Mouse (Mus musculus): ENCODE results near the gene Ttc29. TPM values are rescaled to one million over a fixed set of nuclear protein-coding genes. Genes with fewer than 3 reads are reported as not detected.
A peak's percentile ranks its signal among the peaks of the same experiment; 100 is the strongest.

Gene Ttc29
- polyA plus RNA-seq, 1 experiment: not detected

- H3K4me1 ChIP-seq (ENCODE audit: control insufficient read depth, insufficient read depth, insufficient read length, low read length): no peaks in the 10 kb centered on the region
- no peak overlapping the region for H3K4me3 ChIP-seq (ENCODE audit: insufficient read depth, low read depth, low read length)
- H3K27ac ChIP-seq (replicated peaks; ENCODE audit: low read depth, low read length): no peak overlapping the region
These were observed 94.0 kb downstream of the Ttc29 start for GRCm38 (mm10) chr8:78307131-78307530.

DNA sequence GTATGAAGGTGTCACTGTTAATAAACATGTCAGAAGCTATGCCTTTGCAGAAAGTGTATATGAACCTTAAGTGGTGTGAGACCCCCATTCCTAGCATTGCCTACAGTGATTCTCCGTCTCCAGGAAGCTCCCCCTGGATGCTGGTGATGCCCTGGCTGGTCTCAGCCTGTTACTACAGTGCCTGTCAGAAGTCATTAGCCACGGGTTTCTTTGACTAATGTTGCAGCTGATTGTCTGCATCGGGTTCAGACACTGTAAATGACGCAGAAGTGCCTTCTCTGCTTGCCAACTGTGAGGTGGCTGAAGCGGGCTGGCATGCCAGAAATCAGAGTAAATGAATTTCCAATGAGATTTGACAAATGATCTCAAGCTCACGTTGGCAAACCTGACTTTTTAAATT lies 96.4 kb downstream of the Ttc29 start:
- Histone ChIP-seq H3K4me3 (ENCODE audit: insufficient read depth, low read depth, low read length) (no peak overlapping the region), H3K27ac (replicated peaks; ENCODE audit: low read depth, low read length) (no peak overlapping the region), H3K4me1 (ENCODE audit: control insufficient read depth, insufficient read depth, insufficient read length, low read length) (no peaks in the 10 kb centered on the region)

- H3K4me1 ChIP-seq (ENCODE audit: control insufficient read depth, insufficient read depth, insufficient read length, low read length): no peaks in the 10 kb centered on the region
- H3K27ac ChIP-seq (replicated peaks; ENCODE audit: low read depth, low read length): no peak overlapping the region
- H3K4me3 ChIP-seq (ENCODE audit: insufficient read depth, low read depth, low read length): no peak overlapping the region
These were observed 102.5 kb downstream of the Ttc29 start for GRCm38 (mm10) chr8:78315576-78315975.

GRCm38 (mm10) chr8:78317666-78318065 lies 104.6 kb downstream of the Ttc29 start:
- Histone ChIP-seq H3K4me1 (ENCODE audit: control insufficient read depth, insufficient read depth, insufficient read length, low read length) (no peaks in the 10 kb centered on the region), H3K27ac (replicated peaks; ENCODE audit: low read depth, low read length) (no peak overlapping the region), H3K4me3 (ENCODE audit: insufficient read depth, low read depth, low read length) (no peak overlapping the region)

DNA sequence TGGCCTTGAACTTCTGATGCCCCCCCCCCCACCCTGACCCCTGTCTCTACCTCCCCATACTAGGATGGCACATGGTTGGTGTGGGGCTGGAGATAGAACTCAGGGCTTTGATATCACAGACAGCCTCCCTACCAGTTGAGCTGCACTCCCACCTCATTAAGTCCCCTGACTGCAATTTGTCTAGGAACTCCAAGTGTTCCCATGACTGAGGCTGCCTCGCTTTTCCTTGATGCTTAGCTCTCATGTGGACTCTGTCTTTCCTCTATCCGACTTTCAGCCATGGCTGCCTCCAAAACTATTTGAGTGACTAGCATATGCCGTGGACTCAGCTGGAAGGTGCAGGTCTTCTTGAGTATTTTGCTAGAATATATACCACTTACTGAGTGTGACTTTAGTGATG lies 110.3 kb downstream of the Ttc29 start:
- Histone ChIP-seq H3K4me3 (ENCODE audit: insufficient read depth, low read depth, low read length) (no peak overlapping the region), H3K27ac (replicated peaks; ENCODE audit: low read depth, low read length) (no peak overlapping the region), H3K4me1 (ENCODE audit: control insufficient read depth, insufficient read depth, insufficient read length, low read length) (no peaks in the 10 kb centered on the region)

GRCm38 (mm10) chr8:78340689-78341529 lies 127.8 kb downstream of the Ttc29 start:
- Histone ChIP-seq H3K27ac (replicated peaks; ENCODE audit: low read depth, low read length) (no peak overlapping the region), H3K4me3 (ENCODE audit: insufficient read depth, low read depth, low read length) (no peak overlapping the region), H3K4me1 (ENCODE audit: control insufficient read depth, insufficient read depth, insufficient read length, low read length) (no peaks in the 10 kb centered on the region)

DNA sequence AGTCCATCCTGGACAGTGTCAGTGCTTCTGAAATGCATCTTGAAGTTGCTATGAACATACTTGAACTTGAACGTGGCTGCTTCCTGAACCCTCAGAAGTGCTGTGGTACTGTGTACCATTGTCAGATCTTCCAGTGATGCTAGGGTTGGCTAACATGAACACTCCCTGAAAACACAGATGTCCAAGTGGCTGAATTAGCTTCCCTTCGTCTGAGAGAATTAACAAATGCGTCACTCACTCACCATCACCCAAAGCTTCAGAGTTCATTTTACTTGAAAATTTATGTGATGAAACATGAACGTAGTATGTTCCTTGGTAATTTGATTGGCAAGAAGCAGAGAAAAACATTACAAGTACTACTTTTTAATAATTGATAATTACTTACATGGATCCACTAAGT lies 129.1 kb downstream of the Ttc29 start:
- no peak overlapping the region for H3K4me3 ChIP-seq (ENCODE audit: insufficient read depth, low read depth, low read length)
- H3K27ac ChIP-seq (replicated peaks; ENCODE audit: low read depth, low read length): no peak overlapping the region
- H3K4me1 ChIP-seq (ENCODE audit: control insufficient read depth, insufficient read depth, insufficient read length, low read length): no peaks in the 10 kb centered on the region

- Histone ChIP-seq H3K4me3 (ENCODE audit: insufficient read depth, low read depth, low read length) (no peak overlapping the region), H3K4me1 (ENCODE audit: control insufficient read depth, insufficient read depth, insufficient read length, low read length) (no peaks in the 10 kb centered on the region), H3K27ac (replicated peaks; ENCODE audit: low read depth, low read length) (no peak overlapping the region)
These were observed 130.9 kb downstream of the Ttc29 start for GRCm38 (mm10) chr8:78344006-78344405.

- Histone ChIP-seq H3K4me1 (ENCODE audit: control insufficient read depth, insufficient read depth, insufficient read length, low read length) (no peaks in the 10 kb centered on the region), H3K4me3 (ENCODE audit: insufficient read depth, low read depth, low read length) (no peak overlapping the region), H3K27ac (replicated peaks; ENCODE audit: low read depth, low read length) (no peak overlapping the region)
These were observed 132.6 kb downstream of the Ttc29 start for GRCm38 (mm10) chr8:78345705-78346104.

DNA sequence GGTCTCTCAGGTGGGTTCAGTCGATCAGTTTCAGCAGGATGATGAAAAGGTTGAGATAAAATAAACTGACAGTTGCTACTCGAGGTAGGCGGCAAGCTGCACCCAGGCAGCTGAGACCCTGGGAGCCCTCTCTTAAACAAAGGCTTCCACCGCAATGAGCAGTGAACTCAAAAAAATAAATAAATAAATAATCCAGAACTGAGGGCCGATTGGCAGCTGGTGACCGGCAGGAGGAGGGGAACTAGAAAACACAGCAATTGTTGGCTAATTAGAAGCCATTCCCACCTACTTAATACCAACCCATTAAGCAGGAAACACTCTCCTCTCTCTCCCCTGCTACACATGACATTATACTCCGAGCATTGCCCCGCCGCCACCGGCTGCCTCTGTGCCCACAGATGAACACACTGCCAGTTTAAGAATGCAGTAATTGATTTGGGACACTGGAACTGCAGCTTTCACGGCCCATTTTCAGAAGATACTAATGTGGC lies 133.1 kb downstream of the Ttc29 start:
- Histone ChIP-seq H3K4me3 (ENCODE audit: insufficient read depth, low read depth, low read length) (no peak overlapping the region), H3K4me1 (ENCODE audit: control insufficient read depth, insufficient read depth, insufficient read length, low read length) (no peaks in the 10 kb centered on the region), H3K27ac (replicated peaks; ENCODE audit: low read depth, low read length) (no peak overlapping the region)

DNA sequence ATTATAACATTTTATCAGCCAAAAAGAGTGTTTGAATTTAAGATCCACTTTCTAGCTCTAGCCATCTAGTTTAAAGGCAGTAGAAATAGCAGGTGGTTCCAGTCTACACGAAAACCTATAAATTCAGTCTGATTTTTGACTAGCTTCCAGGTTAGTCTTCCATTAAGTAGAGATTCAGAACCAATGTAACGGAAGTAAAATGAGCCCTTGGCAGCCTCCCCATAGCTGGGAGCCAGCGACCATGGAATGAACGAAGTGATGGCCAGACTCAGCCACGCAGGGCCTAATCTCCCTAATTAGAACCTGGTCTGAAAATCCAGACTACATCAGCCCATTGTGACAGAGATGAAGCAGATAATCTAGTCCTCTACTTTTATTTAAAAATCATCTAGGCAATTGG lies 140.8 kb downstream of the Ttc29 start:
- no peak overlapping the region for H3K4me3 ChIP-seq (ENCODE audit: insufficient read depth, low read depth, low read length)
- no peak overlapping the region for H3K27ac ChIP-seq (replicated peaks; ENCODE audit: low read depth, low read length)
- no peaks in the 10 kb centered on the region for H3K4me1 ChIP-seq (ENCODE audit: control insufficient read depth, insufficient read depth, insufficient read length, low read length)

- H3K27ac ChIP-seq (replicated peaks; ENCODE audit: low read depth, low read length): no peak overlapping the region
- no peaks in the 10 kb centered on the region for H3K4me1 ChIP-seq (ENCODE audit: control insufficient read depth, insufficient read depth, insufficient read length, low read length)
- H3K4me3 ChIP-seq (ENCODE audit: insufficient read depth, low read depth, low read length): no peak overlapping the region
These were observed 141.7 kb downstream of the Ttc29 start for GRCm38 (mm10) chr8:78354801-78355200.

DNA sequence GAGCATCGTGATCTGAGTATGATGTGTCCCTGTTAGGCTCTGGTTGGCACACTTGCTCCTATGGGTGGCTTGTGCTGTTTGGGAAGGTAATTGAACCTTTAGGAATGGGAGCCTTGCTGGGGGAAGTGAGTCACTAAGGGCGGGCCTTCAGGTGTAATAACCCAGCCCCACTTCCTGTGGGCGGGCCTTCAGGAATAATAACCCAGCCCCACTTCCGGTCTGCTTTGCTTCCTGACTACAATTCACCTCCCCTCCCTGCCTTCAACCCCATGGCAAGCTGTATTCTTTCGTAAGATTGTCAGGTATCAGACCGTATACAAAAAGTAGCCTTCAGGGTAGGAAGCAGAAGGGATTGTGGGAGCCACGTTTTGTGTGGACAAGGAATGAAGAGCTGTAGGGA lies 177.7 kb downstream of the Ttc29 start:
- H3K4me1 ChIP-seq (ENCODE audit: control insufficient read depth, insufficient read depth, insufficient read length, low read length): no peaks in the 10 kb centered on the region
- no peak overlapping the region for H3K27ac ChIP-seq (replicated peaks; ENCODE audit: low read depth, low read length)
- H3K4me3 ChIP-seq (ENCODE audit: insufficient read depth, low read depth, low read length): no peak overlapping the region

GRCm38 (mm10) chr8:78419272-78419671 lies 206.2 kb downstream of the Ttc29 start:
- Histone ChIP-seq H3K4me3 (ENCODE audit: insufficient read depth, low read depth, low read length) (no peak overlapping the region), H3K27ac (replicated peaks; ENCODE audit: low read depth, low read length) (no peak overlapping the region), H3K4me1 (ENCODE audit: control insufficient read depth, insufficient read depth, insufficient read length, low read length) (no peaks in the 10 kb centered on the region)

DNA sequence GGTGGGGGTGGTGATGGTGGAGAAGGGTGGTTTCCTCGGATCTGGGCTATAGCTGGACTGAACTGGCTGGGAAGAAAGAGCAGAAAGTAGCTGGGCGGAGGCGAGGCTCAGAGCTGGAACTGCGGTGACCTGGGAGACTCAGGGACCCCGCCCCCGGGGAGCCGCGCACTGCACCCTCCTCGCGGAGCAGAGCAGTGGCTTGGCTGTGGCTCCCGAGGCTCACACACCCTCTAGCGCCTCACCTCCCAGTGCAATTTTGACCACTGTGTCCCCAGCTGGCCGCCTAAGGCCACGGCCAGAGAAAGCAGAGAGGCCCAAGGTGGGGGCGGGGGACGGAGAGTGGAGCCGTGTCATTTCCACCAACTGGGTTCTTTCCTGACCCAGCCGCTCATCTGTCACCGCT lies 207.0 kb downstream of the Ttc29 start:
- no peak overlapping the region for H3K27ac ChIP-seq (replicated peaks; ENCODE audit: low read depth, low read length)
- peak overlapping the region; percentile 23; the same call in 1 of the 2 replicates for H3K4me3 ChIP-seq (ENCODE audit: insufficient read depth, low read depth, low read length)
- H3K4me1 ChIP-seq (ENCODE audit: control insufficient read depth, insufficient read depth, insufficient read length, low read length): no peaks in the 10 kb centered on the region

DNA sequence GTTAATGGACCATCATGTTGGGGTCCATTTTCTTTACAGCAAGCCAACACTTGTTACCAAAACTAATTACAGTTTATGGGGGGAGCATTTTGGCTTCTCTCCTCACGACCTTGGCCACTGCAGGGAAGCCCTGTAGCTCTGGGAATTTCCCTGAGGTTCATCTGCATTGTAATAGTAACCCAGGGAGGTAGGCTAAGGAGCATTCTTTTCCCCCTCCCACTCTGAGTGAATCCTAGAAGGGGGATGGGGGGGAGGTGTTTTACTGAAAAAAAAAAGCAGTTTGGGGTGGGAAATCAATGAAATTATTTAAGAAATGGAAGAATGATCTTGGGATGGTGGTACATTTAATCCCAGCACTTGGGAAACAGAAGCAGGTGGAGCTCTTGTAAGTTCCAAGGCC lies 210.8 kb downstream of the Ttc29 start:
- no peaks in the 10 kb centered on the region for H3K4me1 ChIP-seq (ENCODE audit: control insufficient read depth, insufficient read depth, insufficient read length, low read length)
- H3K4me3 ChIP-seq (ENCODE audit: insufficient read depth, low read depth, low read length): no peak overlapping the region
- H3K27ac ChIP-seq (replicated peaks; ENCODE audit: low read depth, low read length): no peak overlapping the region

Measured in brown adipose tissue, adult 24 weeks (tissue).